In genomic region chr14:75845698-75846115, GRCm38 (mm10) we compare ENCODE assay signal across 8 mouse cellular contexts. TPM values are rescaled to one million over a fixed set of nuclear protein-coding genes. Genes with fewer than 3 reads are reported as not detected.
DNase-seq lines count a peak whose midpoint lies in the region; ATAC-seq lines count a peak whose summit lies in the region.

No protein-coding gene starts in this region.

- peak overlapping the region; percentile 97 for H3K27ac ChIP-seq in hindbrain, embryonic 14.5 days

- H3K4me3 ChIP-seq in hindbrain, embryonic 14.5 days (replicated peaks; ENCODE audit: low read length), result peak overlapping the region; percentile 68

- no peaks in the 10 kb centered on the region for H3K27me3 ChIP-seq in hindbrain, embryonic 14.5 days (ENCODE audit: control insufficient read depth, insufficient read depth, low read length)

- H3K9ac ChIP-seq in hindbrain, embryonic 14.5 days, result peak overlapping the region; percentile 91

- H3K9me3 ChIP-seq in hindbrain, embryonic 14.5 days (ENCODE audit: control insufficient read depth, low read length), result no peaks in the 10 kb centered on the region

- H3K4me2 ChIP-seq in hindbrain, embryonic 14.5 days (replicated peaks), result peak overlapping the region; percentile 62

- ATAC-seq in hindbrain, embryonic 14.5 days (ENCODE audit: low FRiP score), result peak; percentile 51

- H3K4me1 ChIP-seq in hindbrain, embryonic 14.5 days (replicated peaks; ENCODE audit: control insufficient read depth, insufficient read depth, low read length), result peaks cover 24% of the 10 kb centered on the region

- WGBS in hindbrain, embryonic 14.5 days, result under 1% methylated on average over 40 of the region's 40 CpGs

- H3K36me3 ChIP-seq in hindbrain, embryonic 14.5 days (replicated peaks; ENCODE audit: control insufficient read depth, insufficient read depth), result peaks cover 43% of the 10 kb centered on the region

- peak; percentile 89 for DNase-seq in R1 (ENCODE audit: low read depth, low spot score)
- DNase-seq in cerebellum, postnatal 25 days, result peak; percentile 93 to 94
- peak; percentile 77 to 79 for DNase-seq in frontal cortex, postnatal 25 days (ENCODE audit: low spot score in 2 of 2)
- DNase-seq in hindbrain, embryonic 14.5 days (ENCODE audit: low spot score), result peak; percentile 88
- DNase-seq in left cerebral cortex, adult 11 months (ENCODE audit: low spot score), result peak; percentile 65
- peak; percentile 93 for DNase-seq in lung, postnatal 36 days
- DNase-seq in retina, embryonic 14.5 days (ENCODE audit: low spot score), result peak; percentile 90
- peak; percentile 94 for DNase-seq in thymus, postnatal 4 days

RNA-seq across cellular contexts. Expression of gene Tpt1, which starts 0.8 kb away (rescaled TPM):
- 775 and 871 TPM in 2 replicates for polyA plus RNA-seq in hindbrain, embryonic 14.5 days (2014; fragmentation: Nextera tagmentation; extraction: Ambion mirVana)

RNA-seq across cellular contexts. Expression of gene Slc25a30, which starts 58.9 kb away (rescaled TPM):
- polyA plus RNA-seq in hindbrain, embryonic 14.5 days (2014; fragmentation: Nextera tagmentation; extraction: Ambion mirVana), result 10.5 and 12.8 TPM in 2 replicates

Comparison
In these comparisons a context has a peak if more than half of its experiments do, and no peak if none do; other contexts are left out.
1. Peak in every context shown above with its lines: DNase-seq, ATAC-seq, H3K4me3 ChIP-seq and H3K27ac ChIP-seq.